Mouse (Mus musculus) cerebellum, adult 2 months (tissue): ENCODE measurements around the gene Dusp7. TPM values are rescaled to one million over a fixed set of nuclear protein-coding genes. Genes with fewer than 3 reads are reported as not detected.

Experiments used
- DNase-seq, 2 experiments: peaks; one replicate each; pipeline ENCODE4 v3.0.0; 2021
- H3K27ac ChIP-seq: fragments of 200-500 bp; 2 replicates; pipeline ENCODE4 v1.5.1; 2012; ENCODE audit warnings: low read length, control low read depth, inconsistent platforms; ENCODE audit not compliant: insufficient read depth
- H3K27me3 ChIP-seq: fragments of 200-500 bp; 2 replicates; pipeline ENCODE4 v1.6.1; 2012; ENCODE audit warnings: inconsistent platforms, mild to moderate bottlenecking, low read length, moderate library complexity; ENCODE audit not compliant: control insufficient read depth, insufficient read depth
- H3K4me1 ChIP-seq: fragments of 200-500 bp; 2 replicates; pipeline ENCODE4 v1.6.1; 2011; ENCODE audit warnings: low read length; ENCODE audit not compliant: control insufficient read depth, insufficient read depth
- H3K4me3 ChIP-seq: fragments of 200-500 bp; replicated peaks from 2 replicates; pipeline ENCODE3; 2011; ENCODE audit warnings: mild to moderate bottlenecking, low read depth, low read length, control low read depth; ENCODE audit not compliant: insufficient read depth
- CTCF ChIP-seq: fragments of 200-500 bp; IDR thresholded peaks from 2 replicates; pipeline ENCODE4 v1.5.1; 2011; ENCODE audit warnings: low read depth, mild to moderate bottlenecking, control low read depth, low read length, moderate library complexity, borderline replicate concordance; ENCODE audit not compliant: insufficient read depth
- POLR2A ChIP-seq: fragments of 200-500 bp; IDR thresholded peaks from 2 replicates; pipeline ENCODE4 v1.6.1; 2011; ENCODE audit warnings: low read length, control low read depth, borderline replicate concordance; ENCODE audit not compliant: insufficient read depth
- WGBS: fragments of 180-500 bp; shearing (Covaris S2); methylation state at CpG from one replicate; pipeline ENCODE4 v1.1.7; 2018; 5-methylcytosine and 5-hydroxymethylcytosine counted together
- polyA plus RNA-seq: library from polyadenylated mRNA; depleted of rRNA; stranded (reverse); fragments of >200 nt; gene quantifications from 2 replicates; pipeline ENCODE4 v1.2.3, GENCODE M21; 2012

Gene Dusp7
- polyA plus RNA-seq, 1 experiment: 49.6 TPM

- no peak overlapping the region for H3K27ac ChIP-seq
- peaks cover 12% of the 10 kb centered on the region for H3K4me1 ChIP-seq
- no peaks in the 10 kb centered on the region for H3K27me3 ChIP-seq
- TF ChIP-seq POLR2A: no peak
- no peak for TF ChIP-seq CTCF
- 12% methylated on average over 6 of the region's 6 CpGs for WGBS
- H3K4me3 ChIP-seq: no peak overlapping the region
- DNase-seq: no peak
Measured at GRCm38 (mm10) chr9:106405275-106405674, 36.8 kb downstream of the Dusp7 start.

- no peak for TF ChIP-seq POLR2A
- no peak for TF ChIP-seq CTCF
- Histone ChIP-seq H3K27me3 (no peaks in the 10 kb centered on the region), H3K4me1 (peaks cover 12% of the 10 kb centered on the region), H3K4me3 (no peak overlapping the region), H3K27ac (no peak overlapping the region)
- no peak for DNase-seq
- WGBS: 58% methylated on average over 8 of the region's 8 CpGs
Measured at GRCm38 (mm10) chr9:106406443-106407078, 38.1 kb downstream of the Dusp7 start.

GRCm38 (mm10) chr9:106409096-106409495 is 40.7 kb downstream of the Dusp7 start:
- 97% methylated on average over 4 of the region's 4 CpGs for WGBS
- no peaks in the 10 kb centered on the region for H3K27me3 ChIP-seq
- DNase-seq: no peak
- no peak overlapping the region for H3K4me3 ChIP-seq
- TF ChIP-seq CTCF (no peak), POLR2A (no peak)
- peaks cover 12% of the 10 kb centered on the region for H3K4me1 ChIP-seq
- no peak overlapping the region for H3K27ac ChIP-seq

- no peak overlapping the region for H3K27ac ChIP-seq
- H3K4me3 ChIP-seq: no peak overlapping the region
- TF ChIP-seq CTCF (no peak), POLR2A (no peak)
- WGBS: 51% methylated on average over 2 of the region's 2 CpGs
- H3K27me3 ChIP-seq: no peaks in the 10 kb centered on the region
- H3K4me1 ChIP-seq: peaks cover 9% of the 10 kb centered on the region
- peak; percentile 32 to 40 for DNase-seq
Measured at GRCm38 (mm10) chr9:106410086-106410650, 41.7 kb downstream of the Dusp7 start.

GRCm38 (mm10) chr9:106411091-106411594 is 42.7 kb downstream of the Dusp7 start:
- DNase-seq: no peak
- H3K27me3 ChIP-seq: no peaks in the 10 kb centered on the region
- no peak for TF ChIP-seq POLR2A
- TF ChIP-seq CTCF: no peak
- peaks cover 6% of the 10 kb centered on the region for H3K4me1 ChIP-seq
- no peak overlapping the region for H3K27ac ChIP-seq
- no peak overlapping the region for H3K4me3 ChIP-seq
- 64% methylated on average over 9 of the region's 9 CpGs for WGBS

- H3K4me3 ChIP-seq: no peak overlapping the region
- H3K4me1 ChIP-seq: peaks cover 6% of the 10 kb centered on the region
- 84% methylated on average over 6 of the region's 6 CpGs for WGBS
- no peaks in the 10 kb centered on the region for H3K27me3 ChIP-seq
- DNase-seq: no peak
- no peak for TF ChIP-seq CTCF
- no peak for TF ChIP-seq POLR2A
- no peak overlapping the region for H3K27ac ChIP-seq
Measured at GRCm38 (mm10) chr9:106411729-106412128, 43.3 kb downstream of the Dusp7 start.

GRCm38 (mm10) chr9:106412210-106412609 is 43.8 kb downstream of the Dusp7 start:
- 85% methylated on average over 3 of the region's 3 CpGs for WGBS
- DNase-seq: no peak
- H3K27me3 ChIP-seq: no peaks in the 10 kb centered on the region

GRCm38 (mm10) chr9:106413606-106414005 is 45.2 kb downstream of the Dusp7 start:
- Histone ChIP-seq H3K27ac (no peak overlapping the region), H3K27me3 (no peaks in the 10 kb centered on the region), H3K4me1 (peaks cover 6% of the 10 kb centered on the region), H3K4me3 (no peak overlapping the region)
- TF ChIP-seq POLR2A (no peak), CTCF (no peak)
- DNase-seq: no peak
- 94% methylated on average over 5 of the region's 5 CpGs for WGBS

More at GRCm38 (mm10) chr9:106412210-106412609, 43.8 kb downstream of the Dusp7 start:
- no peak for TF ChIP-seq CTCF
- no peak for TF ChIP-seq POLR2A
- Histone ChIP-seq H3K27ac (no peak overlapping the region), H3K4me3 (no peak overlapping the region), H3K4me1 (peaks cover 6% of the 10 kb centered on the region)
